Mouse (Mus musculus): ENCODE measurements around the gene Txnrd2. TPM values are rescaled to one million over a fixed set of nuclear protein-coding genes. Genes with fewer than 3 reads are reported as not detected.

Txnrd2 gene
- total RNA-seq, 1 experiment, result 7.9 TPM

DNA sequence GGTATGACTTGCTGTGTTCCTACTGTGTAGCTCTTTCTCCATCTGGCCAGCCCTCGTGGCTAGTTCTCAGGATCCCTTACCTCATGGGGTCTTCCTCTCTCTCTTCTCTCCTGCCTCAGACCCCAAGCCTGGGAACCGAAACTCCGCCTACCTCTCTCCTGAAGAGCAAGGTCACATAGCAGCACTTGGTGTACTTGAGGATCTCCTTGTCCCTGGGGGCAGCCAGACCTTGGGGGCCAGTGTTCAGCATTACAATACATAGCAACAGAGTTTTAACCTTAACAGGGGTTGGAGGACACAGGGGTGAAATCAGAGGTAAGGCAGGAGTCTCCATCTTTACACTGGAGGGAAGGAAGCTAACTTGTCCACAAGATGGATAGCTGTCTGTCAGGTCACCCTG is 39.2 kb upstream of the Txnrd2 start:
- Histone ChIP-seq H3K27ac (ENCODE audit: insufficient read depth, low read depth, low read length, poor library complexity, severe bottlenecking) (peak overlapping the region; percentile 51; the same call in 1 of the 2 replicates), H3K4me1 (ENCODE audit: control insufficient read depth in 2 of 2, insufficient read depth in 2 of 2, low read length in 2 of 2, poor library complexity in 1 of 2) (peaks cover 15 to 44% of the 10 kb centered on the region in 2 experiments), H3K4me3 (ENCODE audit: insufficient read depth in 1 of 2, low read depth in 1 of 2, low read length in 2 of 2, poor library complexity in 1 of 2, severe bottlenecking in 1 of 2) (no peak overlapping the region), H3K36me3 (ENCODE audit: control insufficient read depth, insufficient read depth, low read length, poor library complexity, severe bottlenecking) (no peaks in the 10 kb centered on the region), H3K9ac (ENCODE audit: insufficient read depth, low read depth, low read length, poor library complexity, severe bottlenecking) (no peak overlapping the region), H3K9me3 (ENCODE audit: control insufficient read depth, insufficient read depth, low read depth, low read length) (no peaks in the 10 kb centered on the region)
- DNase-seq (ENCODE audit: low read depth, low spot score), result no peak
- in situ Hi-C loops (cut with MboI; ENCODE audit: low sequenced_read_pairs in 2 of 2, unreplicated experiment in 2 of 2), result no loop called here
- no peak for TF ChIP-seq CHD2 (IDR thresholded peaks at IDR 0.05; ENCODE audit: low read depth, low read length)

DNA sequence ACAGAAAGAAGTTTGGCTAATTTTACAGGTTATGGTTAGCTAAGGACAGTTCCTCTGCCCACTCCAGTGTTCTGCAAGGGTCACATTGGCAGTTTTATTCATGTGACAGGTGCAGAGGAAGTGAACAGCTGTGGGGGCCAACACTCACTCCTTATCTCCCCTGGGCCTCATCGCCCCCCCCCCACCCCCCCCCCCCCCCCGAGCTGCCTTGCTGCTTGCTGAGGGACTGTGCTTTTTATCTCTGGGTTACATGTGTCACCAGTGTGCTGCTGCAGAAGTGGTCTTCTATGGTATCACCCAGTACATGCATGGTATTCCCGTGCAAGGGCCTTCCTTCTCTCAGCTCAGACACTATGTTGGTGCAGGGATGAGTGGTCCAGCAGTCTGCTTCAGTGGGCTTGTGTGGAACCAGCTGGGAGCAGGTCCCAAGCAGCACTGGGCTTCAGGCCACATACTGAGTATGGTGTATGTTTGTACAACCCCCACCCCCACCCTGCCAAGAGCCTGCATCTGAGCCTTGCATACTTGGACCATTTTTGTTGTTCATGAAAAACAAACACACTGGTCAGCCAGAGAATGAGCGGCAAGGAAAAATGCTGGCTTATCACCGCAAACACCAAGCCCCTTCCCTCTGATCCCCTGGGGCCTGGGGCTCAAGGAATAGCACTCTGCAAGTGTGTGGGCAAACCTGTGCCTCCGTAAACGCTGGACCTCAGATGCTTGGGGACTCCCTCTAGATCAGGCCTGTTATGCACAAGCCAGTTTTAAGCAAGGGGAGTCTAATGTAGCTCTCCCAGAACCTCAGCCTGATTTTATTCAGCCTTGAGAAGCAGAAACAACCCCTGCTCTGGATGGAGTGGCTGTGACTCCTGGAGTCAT is 38.2 kb upstream of the Txnrd2 start:
- Histone ChIP-seq H3K4me1 (ENCODE audit: control insufficient read depth in 2 of 2, insufficient read depth in 2 of 2, low read length in 2 of 2, poor library complexity in 1 of 2) (peaks cover 18 to 46% of the 10 kb centered on the region in 2 experiments), H3K4me3 (ENCODE audit: insufficient read depth in 1 of 2, low read depth in 1 of 2, low read length in 2 of 2, poor library complexity in 1 of 2, severe bottlenecking in 1 of 2) (no peak overlapping the region), H3K27ac (ENCODE audit: insufficient read depth, low read depth, low read length, poor library complexity, severe bottlenecking) (no peak overlapping the region), H3K9me3 (ENCODE audit: control insufficient read depth, insufficient read depth, low read depth, low read length) (no peaks in the 10 kb centered on the region), H3K36me3 (ENCODE audit: control insufficient read depth, insufficient read depth, low read length, poor library complexity, severe bottlenecking) (no peaks in the 10 kb centered on the region), H3K9ac (ENCODE audit: insufficient read depth, low read depth, low read length, poor library complexity, severe bottlenecking) (no peak overlapping the region)
- TF ChIP-seq MAFK (IDR thresholded peaks at IDR 0.05; ENCODE audit: insufficient read depth, low read depth, low read length) (no peak), ZNF384 (IDR thresholded peaks at IDR 0.05; ENCODE audit: low read depth, low read length) (no peak), HCFC1 (IDR thresholded peaks at IDR 0.05; ENCODE audit: borderline replicate concordance, insufficient read depth, low read length) (no peak), CHD2 (IDR thresholded peaks at IDR 0.05; ENCODE audit: low read depth, low read length) (no peak), ZC3H11A (IDR thresholded peaks at IDR 0.05; ENCODE audit: borderline replicate concordance, low read depth, low read length) (no peak)
- in situ Hi-C loops (cut with MboI; ENCODE audit: low sequenced_read_pairs in 2 of 2, unreplicated experiment in 2 of 2), result no loop called here
- no peak for DNase-seq (ENCODE audit: low read depth, low spot score)

GRCm38 (mm10) chr16:18388583-18389435 is 37.4 kb upstream of the Txnrd2 start:
- Histone ChIP-seq H3K9ac (ENCODE audit: insufficient read depth, low read depth, low read length, poor library complexity, severe bottlenecking) (no peak overlapping the region), H3K36me3 (ENCODE audit: control insufficient read depth, insufficient read depth, low read length, poor library complexity, severe bottlenecking) (no peaks in the 10 kb centered on the region), H3K9me3 (ENCODE audit: control insufficient read depth, insufficient read depth, low read depth, low read length) (no peaks in the 10 kb centered on the region), H3K27ac (ENCODE audit: insufficient read depth, low read depth, low read length, poor library complexity, severe bottlenecking) (no peak overlapping the region), H3K4me3 (ENCODE audit: insufficient read depth in 1 of 2, low read depth in 1 of 2, low read length in 2 of 2, poor library complexity in 1 of 2, severe bottlenecking in 1 of 2) (no peak overlapping the region), H3K4me1 (ENCODE audit: control insufficient read depth in 2 of 2, insufficient read depth in 2 of 2, low read length in 2 of 2, poor library complexity in 1 of 2) (peaks cover 17 to 46% of the 10 kb centered on the region in 2 experiments)
- no peak for TF ChIP-seq HCFC1 (IDR thresholded peaks at IDR 0.05; ENCODE audit: borderline replicate concordance, insufficient read depth, low read length)
- in situ Hi-C loops (cut with MboI; ENCODE audit: low sequenced_read_pairs in 2 of 2, unreplicated experiment in 2 of 2), result no loop called here
- no peak for DNase-seq (ENCODE audit: low read depth, low spot score)

DNA sequence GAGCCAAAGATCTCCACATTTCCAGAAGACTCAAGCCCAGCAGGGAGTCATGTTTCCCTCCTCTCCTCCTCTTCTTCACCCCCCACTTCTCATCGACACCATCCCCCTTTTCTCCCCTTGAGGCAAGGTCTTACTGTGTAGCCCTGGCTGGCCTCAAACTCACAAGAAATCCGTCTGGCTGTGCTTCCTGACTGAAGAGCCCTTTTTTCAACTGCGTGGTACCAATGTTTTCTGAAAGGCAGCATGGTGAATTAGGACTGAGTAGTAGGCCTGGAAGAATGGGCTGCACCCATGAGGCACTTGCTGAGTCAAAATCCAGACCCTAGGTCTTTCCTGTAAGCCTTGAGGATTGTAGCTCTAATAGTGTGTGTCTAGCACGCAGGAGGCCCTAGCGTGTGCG is 35.8 kb upstream of the Txnrd2 start:
- H3K36me3 ChIP-seq (ENCODE audit: control insufficient read depth, insufficient read depth, low read length, poor library complexity, severe bottlenecking), result no peaks in the 10 kb centered on the region
- in situ Hi-C loops (cut with MboI; ENCODE audit: low sequenced_read_pairs in 2 of 2, unreplicated experiment in 2 of 2), result no loop called here
- DNase-seq (ENCODE audit: low read depth, low spot score), result no peak
- H3K4me1 ChIP-seq (ENCODE audit: control insufficient read depth in 2 of 2, insufficient read depth in 2 of 2, low read length in 2 of 2, poor library complexity in 1 of 2), result peaks cover 19 to 43% of the 10 kb centered on the region in 2 experiments
- TF ChIP-seq ZNF384 (IDR thresholded peaks at IDR 0.05; ENCODE audit: low read depth, low read length), result no peak
- no peak for TF ChIP-seq CHD2 (IDR thresholded peaks at IDR 0.05; ENCODE audit: low read depth, low read length)
- no peaks in the 10 kb centered on the region for H3K9me3 ChIP-seq (ENCODE audit: control insufficient read depth, insufficient read depth, low read depth, low read length)
- no peak overlapping the region for H3K9ac ChIP-seq (ENCODE audit: insufficient read depth, low read depth, low read length, poor library complexity, severe bottlenecking)
- no peak overlapping the region for H3K27ac ChIP-seq (ENCODE audit: insufficient read depth, low read depth, low read length, poor library complexity, severe bottlenecking)
- no peak overlapping the region for H3K4me3 ChIP-seq (ENCODE audit: insufficient read depth in 1 of 2, low read depth in 1 of 2, low read length in 2 of 2, poor library complexity in 1 of 2, severe bottlenecking in 1 of 2)

Data from ES-E14 (cell line).